Mouse (Mus musculus) lung, embryonic 15.5 days (tissue): ENCODE measurements around the gene Crebzf. TPM values are rescaled to one million over a fixed set of nuclear protein-coding genes. Genes with fewer than 3 reads are reported as not detected.

Source experiments
- ATAC-seq: fragments of 200-750 bp; cut with Nextera tagmentation; 2 replicates; pipeline ENCODE4 v1.8.0; 2017; ENCODE audit warnings: moderate number of reproducible peaks, borderline replicate concordance; ENCODE audit not compliant: low FRiP score, low TSS enrichment; ENCODE audit errors: extremely low read depth
- H3K27ac ChIP-seq: fragments of 300-500 bp; sonication (generic); 2 replicates; pipeline ENCODE4 v1.5.1; 2015; ENCODE audit warnings: moderate library complexity, mild to moderate bottlenecking, inconsistent platforms
- H3K27me3 ChIP-seq: fragments of 300-500 bp; sonication (generic); 2 replicates; pipeline ENCODE4 v1.6.1; 2015; ENCODE audit warnings: inconsistent platforms
- H3K36me3 ChIP-seq: fragments of 300-500 bp; sonication (generic); 2 replicates; pipeline ENCODE4 v1.6.1; 2015; ENCODE audit warnings: inconsistent platforms
- H3K4me1 ChIP-seq: fragments of 300-500 bp; sonication (generic); 2 replicates; pipeline ENCODE4 v1.6.1; 2015; ENCODE audit warnings: inconsistent platforms
- H3K4me2 ChIP-seq: fragments of 300-500 bp; sonication (generic); 2 replicates; pipeline ENCODE4 v1.6.1; 2015; ENCODE audit warnings: inconsistent platforms, mild to moderate bottlenecking, moderate library complexity
- H3K4me3 ChIP-seq: fragments of 300-500 bp; sonication (generic); 2 replicates; pipeline ENCODE4 v1.5.1; 2015; ENCODE audit warnings: mild to moderate bottlenecking, inconsistent platforms
- H3K9ac ChIP-seq: fragments of 300-500 bp; sonication (generic); 2 replicates; pipeline ENCODE4 v1.6.1; 2015; ENCODE audit warnings: inconsistent platforms
- H3K9me3 ChIP-seq: fragments of 300-500 bp; sonication (generic); 2 replicates; pipeline ENCODE4 v1.6.1; 2016; ENCODE audit warnings: inconsistent platforms
- WGBS: fragments of 180-500 bp; shearing (Covaris S2); methylation state at CpG from one replicate; pipeline ENCODE4 v1.1.7; 2015; 5-methylcytosine and 5-hydroxymethylcytosine counted together
- polyA plus RNA-seq: library from polyadenylated mRNA; unstranded; fragments of >200 nt; fragmentation: Nextera tagmentation; extraction: Ambion mirVana; gene quantifications from 2 replicates; pipeline ENCODE4 v1.2.1, GENCODE M21; 2015

The Crebzf gene
- polyA plus RNA-seq, 1 experiment from 2014 or later: 33.3 TPM

DNA sequence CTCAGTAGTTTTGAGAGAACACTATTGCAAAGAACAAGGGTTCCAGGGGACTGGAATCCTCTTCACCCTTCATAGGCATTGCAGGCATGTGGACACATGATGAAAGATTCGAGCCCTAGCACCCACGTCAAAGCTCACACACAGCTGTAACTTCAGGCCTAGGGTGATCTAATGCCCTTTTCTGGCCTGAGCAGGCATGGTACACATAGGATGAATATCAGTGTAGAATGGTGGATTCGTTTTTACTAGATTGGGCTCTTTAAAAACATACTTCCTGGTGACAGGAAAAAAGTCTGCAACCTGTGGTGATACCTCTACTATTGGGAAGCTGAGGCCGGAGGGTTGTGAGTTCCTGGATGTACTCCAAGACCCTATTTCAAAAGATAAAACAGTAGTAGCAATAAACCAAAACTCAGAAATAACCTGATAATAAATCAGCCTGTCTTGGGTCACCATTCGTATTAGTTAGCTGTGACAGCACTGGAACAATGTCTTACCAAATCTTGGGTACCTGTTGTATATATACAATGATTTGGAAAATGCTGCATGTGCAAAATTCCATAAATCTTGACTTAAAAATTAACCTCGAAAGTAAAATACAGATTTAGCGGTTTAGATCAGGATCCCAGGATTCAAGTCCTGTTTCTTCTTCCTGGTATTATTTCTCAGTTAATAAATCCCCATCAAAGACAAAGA, 13.8 kb downstream of the Crebzf start:
- no peaks in the 10 kb centered on the region for H3K9me3 ChIP-seq
- H3K9ac ChIP-seq: peak overlapping the region; percentile 48
- peak overlapping the region; percentile 74 for H3K4me3 ChIP-seq
- peak overlapping the region; percentile 79; the same call in 1 of the 2 replicates for H3K27ac ChIP-seq
- H3K4me2 ChIP-seq: peak overlapping the region; percentile 59
- ATAC-seq: no peak
- H3K27me3 ChIP-seq: no peaks in the 10 kb centered on the region
- H3K4me1 ChIP-seq: peaks cover 9% of the 10 kb centered on the region; the same call in 1 of the 2 replicates
- peaks cover 21% of the 10 kb centered on the region for H3K36me3 ChIP-seq
- 21% methylated on average over 7 of the region's 7 CpGs for WGBS

DNA sequence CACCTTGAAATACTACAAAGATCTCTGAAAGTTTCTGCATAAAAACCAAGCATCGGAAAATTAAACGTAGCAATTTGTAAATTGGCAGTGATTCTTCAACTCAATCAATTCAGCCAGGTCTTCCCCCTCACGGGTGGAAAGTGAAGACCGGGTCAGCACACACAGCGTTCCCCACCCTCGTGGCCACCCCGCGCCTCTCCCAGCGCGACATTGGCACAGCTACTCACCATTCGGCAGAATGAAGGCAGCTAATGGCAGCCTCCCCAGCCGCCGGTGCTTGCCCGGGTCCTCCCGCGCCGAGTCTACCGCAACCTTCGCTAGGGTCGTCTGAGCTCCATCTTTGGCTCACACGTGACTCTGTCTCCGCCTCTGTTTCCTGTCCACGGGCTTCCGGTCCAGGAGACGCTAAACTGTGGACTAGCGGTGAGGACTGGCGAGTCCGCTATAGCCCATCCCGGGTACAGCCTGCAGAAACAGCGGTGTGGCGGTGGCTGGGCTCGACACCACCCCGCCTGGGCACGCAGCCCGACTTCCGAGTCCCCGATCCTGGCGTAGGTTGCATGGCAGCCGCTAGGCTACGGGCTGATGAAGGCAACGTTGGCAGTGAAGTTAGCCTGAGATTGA, 14.4 kb downstream of the Crebzf start, which contains the start of gene Tmem126a:
TSS of gene Tmem126a (minus strand) at position 385 of the 624 bp plus-strand sequence.
- Histone ChIP-seq H3K9ac (peak within 1 kb of the TSS; percentile 48), H3K27ac (peak within 1 kb of the TSS; percentile 79), H3K27me3 (no peaks in the 10 kb centered on the region), H3K4me2 (peak within 1 kb of the TSS; percentile 59), H3K4me1 (peaks cover 9% of the 10 kb centered on the region; the same call in 1 of the 2 replicates), H3K9me3 (no peaks in the 10 kb centered on the region), H3K4me3 (peak within 1 kb of the TSS; percentile 74), H3K36me3 (peaks cover 14% of the 10 kb centered on the region)
- WGBS: under 1% methylated on average over 41 of the region's 41 CpGs
- peak; percentile 97 for ATAC-seq

DNA sequence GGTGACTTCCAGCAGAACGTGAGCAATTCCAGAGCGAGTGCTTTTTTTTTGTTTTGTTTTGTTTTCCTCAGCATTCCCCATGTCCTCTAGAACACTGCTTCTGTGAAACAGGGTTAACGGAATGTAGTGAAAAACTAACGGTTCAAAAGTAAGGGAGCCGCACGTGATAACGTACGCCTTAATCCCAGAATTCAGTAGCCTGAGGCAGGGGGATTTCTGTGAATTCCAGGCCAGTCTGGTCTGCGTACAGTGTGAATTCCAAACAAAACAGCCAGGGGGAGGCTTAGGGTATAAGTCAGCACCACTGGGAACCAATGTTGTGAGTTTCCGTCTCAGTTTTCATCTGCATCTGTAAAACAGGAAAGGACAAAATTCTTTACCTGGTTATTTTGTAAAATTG, 15.0 kb downstream of the Crebzf start:
- Histone ChIP-seq H3K27ac (peak overlapping the region; percentile 79), H3K27me3 (no peaks in the 10 kb centered on the region), H3K4me2 (peak overlapping the region; percentile 59), H3K4me3 (peak overlapping the region; percentile 74), H3K36me3 (peaks cover 14% of the 10 kb centered on the region), H3K9me3 (no peaks in the 10 kb centered on the region), H3K4me1 (peaks cover 9% of the 10 kb centered on the region; the same call in 1 of the 2 replicates), H3K9ac (peak overlapping the region; percentile 48)
- WGBS: 15% methylated on average over 10 of the region's 10 CpGs
- peak; percentile 59; the same call in 1 of the 2 replicates for ATAC-seq

DNA sequence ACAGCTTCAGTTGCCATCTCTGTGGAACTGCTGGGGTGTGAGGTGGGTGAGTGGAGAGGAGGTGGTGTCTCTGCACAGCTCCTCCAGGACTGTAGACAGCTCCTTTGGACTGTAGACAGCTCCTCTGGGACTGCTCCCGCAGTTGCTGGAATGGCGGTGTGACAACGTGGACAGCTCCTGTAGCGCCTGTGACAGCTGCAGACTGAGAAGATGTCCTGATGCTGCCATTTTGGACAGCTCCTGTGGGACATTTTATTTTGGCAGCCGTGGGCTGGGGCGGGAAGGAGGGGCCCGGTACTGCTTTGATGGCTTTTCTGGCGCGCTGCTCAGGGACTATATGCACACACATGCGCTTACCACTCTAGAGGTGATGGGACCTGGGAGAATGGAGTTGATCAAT, 17.8 kb downstream of the Crebzf start:
- no peaks in the 10 kb centered on the region for H3K9me3 ChIP-seq
- peaks cover 9% of the 10 kb centered on the region; the same call in 1 of the 2 replicates for H3K4me1 ChIP-seq
- no peaks in the 10 kb centered on the region for H3K36me3 ChIP-seq
- no peak overlapping the region for H3K9ac ChIP-seq
- H3K27me3 ChIP-seq: no peaks in the 10 kb centered on the region
- H3K27ac ChIP-seq: no peak overlapping the region
- H3K4me2 ChIP-seq: no peak overlapping the region
- H3K4me3 ChIP-seq: no peak overlapping the region
- no peak for ATAC-seq
- WGBS: 31% methylated on average over 10 of the region's 10 CpGs

DNA sequence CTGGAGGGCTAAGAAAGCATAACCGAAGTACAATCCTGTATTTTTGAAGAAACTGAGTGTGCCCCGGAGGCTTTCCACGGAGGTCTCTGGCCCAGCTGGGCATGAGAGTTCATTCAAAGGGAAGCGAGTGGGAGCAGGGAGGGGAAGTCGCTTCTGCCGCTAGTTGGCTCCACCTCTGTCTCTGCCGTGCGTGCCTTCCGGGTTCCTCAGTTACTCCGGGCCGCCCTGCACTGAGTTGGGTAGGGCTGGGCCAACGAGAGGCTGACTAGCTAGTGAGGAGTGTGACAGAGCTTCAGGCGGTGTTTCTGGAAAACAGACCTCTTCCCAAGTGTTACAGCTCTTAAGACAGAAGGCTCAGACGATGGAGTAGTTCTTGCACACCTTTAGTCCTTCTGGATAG, 18.4 kb downstream of the Crebzf start:
- 17% methylated on average over 14 of the region's 14 CpGs for WGBS
- H3K27me3 ChIP-seq: no peaks in the 10 kb centered on the region
- H3K4me1 ChIP-seq: peaks cover 5% of the 10 kb centered on the region; the same call in 1 of the 2 replicates
- H3K4me2 ChIP-seq: 0 out of 2 replicates have a peak overlapping the region, but pooled peaks have one; percentile 0
- H3K4me3 ChIP-seq: no peak overlapping the region
- ATAC-seq: no peak
- no peak overlapping the region for H3K9ac ChIP-seq
- no peak overlapping the region for H3K27ac ChIP-seq
- no peaks in the 10 kb centered on the region for H3K36me3 ChIP-seq
- no peaks in the 10 kb centered on the region for H3K9me3 ChIP-seq

DNA sequence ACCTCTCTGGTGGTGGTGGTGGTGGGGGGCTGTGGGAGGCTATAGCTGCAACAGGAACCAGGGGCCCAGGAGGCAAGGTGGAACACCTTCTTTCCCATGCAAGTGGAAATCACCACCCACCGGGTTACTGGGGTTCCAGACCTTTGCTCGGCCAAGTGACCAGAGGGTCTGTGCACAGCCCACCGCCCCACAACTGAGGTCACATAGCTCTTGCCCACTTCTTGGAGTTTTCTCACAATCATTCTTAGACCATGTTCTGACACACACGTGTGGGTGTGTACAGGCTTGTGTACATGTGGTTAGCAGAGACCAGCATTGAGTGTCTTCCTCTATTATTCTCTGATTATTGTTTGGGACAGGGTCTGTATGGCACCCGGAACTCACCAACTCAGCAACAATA, 18.9 kb downstream of the Crebzf start:
- Histone ChIP-seq H3K27me3 (no peaks in the 10 kb centered on the region), H3K4me1 (no peaks in the 10 kb centered on the region), H3K27ac (no peak overlapping the region), H3K9me3 (no peaks in the 10 kb centered on the region), H3K4me2 (no peak overlapping the region), H3K9ac (no peak overlapping the region), H3K4me3 (no peak overlapping the region), H3K36me3 (no peaks in the 10 kb centered on the region)
- no peak for ATAC-seq
- WGBS: 90% methylated on average over 5 of the region's 5 CpGs

GRCm38 (mm10) chr7:90473511-90473910, 31.0 kb downstream of the Crebzf start:
- H3K27me3 ChIP-seq: peaks cover 7% of the 10 kb centered on the region
- no peak overlapping the region for H3K4me3 ChIP-seq
- no peak overlapping the region for H3K27ac ChIP-seq
- H3K36me3 ChIP-seq: peaks cover 14% of the 10 kb centered on the region
- H3K4me1 ChIP-seq: peaks cover 12% of the 10 kb centered on the region
- no peaks in the 10 kb centered on the region for H3K9me3 ChIP-seq
- ATAC-seq: no peak
- WGBS: 56% methylated on average over 2 of the region's 2 CpGs
- H3K9ac ChIP-seq: no peak overlapping the region
- H3K4me2 ChIP-seq: no peak overlapping the region

- under 1% methylated on average over 36 of the region's 36 CpGs for WGBS
Observed at GRCm38 (mm10) chr7:90475793-90476312, 33.3 kb downstream of the Crebzf start, which contains the start of gene Tmem126b. Gene Tmem126b (minus strand): TSS chr7:90476001.

GRCm38 (mm10) chr7:90476313-90477245, 34.0 kb downstream of the Crebzf start, which contains the start of gene Dlg2:
Gene Dlg2 (plus strand): TSS chr7:90476672.
- Histone ChIP-seq H3K27ac (no peak within 1 kb of the TSS), H3K36me3 (no peaks in the 10 kb centered on the region; the same call in none of the 2 replicates), H3K9ac (peak within 1 kb of the TSS; percentile 58), H3K4me1 (peaks cover 12% of the 10 kb centered on the region), H3K27me3 (peaks cover 10% of the 10 kb centered on the region), H3K9me3 (no peaks in the 10 kb centered on the region), H3K4me3 (peak within 1 kb of the TSS; percentile 63), H3K4me2 (peak within 1 kb of the TSS; percentile 94)
- ATAC-seq: no peak; the same call in 1 of the 2 replicates
- under 1% methylated on average over 32 of the region's 32 CpGs for WGBS

More at GRCm38 (mm10) chr7:90475793-90476312, 33.3 kb downstream of the Crebzf start, which contains the start of gene Tmem126b:
- Histone ChIP-seq H3K9ac (peak within 1 kb of the TSS; percentile 58), H3K9me3 (no peaks in the 10 kb centered on the region), H3K4me2 (peak within 1 kb of the TSS; percentile 94), H3K27ac (no peak within 1 kb of the TSS), H3K27me3 (peaks cover 10% of the 10 kb centered on the region), H3K4me3 (peak within 1 kb of the TSS; percentile 63), H3K4me1 (peaks cover 12% of the 10 kb centered on the region), H3K36me3 (no peaks in the 10 kb centered on the region; the same call in none of the 2 replicates)
- ATAC-seq: peak; percentile 100

GRCm38 (mm10) chr7:90482607-90483006, 40.1 kb downstream of the Crebzf start:
- H3K4me3 ChIP-seq: no peak overlapping the region
- H3K36me3 ChIP-seq: no peaks in the 10 kb centered on the region
- no peak overlapping the region for H3K27ac ChIP-seq
- peaks cover 3% of the 10 kb centered on the region; the same call in 1 of the 2 replicates for H3K27me3 ChIP-seq
- WGBS: 87% methylated on average over 2 of the region's 2 CpGs
- no peak for ATAC-seq
- no peaks in the 10 kb centered on the region for H3K4me1 ChIP-seq
- no peaks in the 10 kb centered on the region for H3K9me3 ChIP-seq
- H3K9ac ChIP-seq: no peak overlapping the region
- no peak overlapping the region for H3K4me2 ChIP-seq
